Mouse (Mus musculus) T-cell, adult 2 months (primary cell): ENCODE results near the gene Acot12.

Experiments used
- DNase-seq: peaks from one replicate; pipeline ENCODE4 v3.0.0; 2022; ENCODE audit warnings: low spot score

The Acot12 gene

GRCm38 (mm10) chr13:91741280-91742047 lies at the start of gene Acot12:
Acot12 (plus strand) TSS chr13:91741512.
- DNase-seq = no peak

GRCm38 (mm10) chr13:91693615-91694014 lies 47.7 kb upstream of the Acot12 start:
- no peak for DNase-seq

GRCm38 (mm10) chr13:91695406-91695805 lies 45.9 kb upstream of the Acot12 start:
- no peak for DNase-seq

GRCm38 (mm10) chr13:91696109-91696645 lies 45.1 kb upstream of the Acot12 start:
- no peak for DNase-seq

- DNase-seq = peak; percentile 42
Measured at GRCm38 (mm10) chr13:91697011-91697410, 44.3 kb upstream of the Acot12 start.

- DNase-seq = peak; percentile 9
Measured at GRCm38 (mm10) chr13:91702337-91702736, 39.0 kb upstream of the Acot12 start.

- no peak for DNase-seq
Measured at GRCm38 (mm10) chr13:91719487-91719886, 21.8 kb upstream of the Acot12 start.

- DNase-seq = no peak
Measured at GRCm38 (mm10) chr13:91723108-91723735, 18.1 kb upstream of the Acot12 start.

- DNase-seq = no peak
Measured at GRCm38 (mm10) chr13:91723736-91724119, 17.6 kb upstream of the Acot12 start.

- no peak for DNase-seq
Measured at GRCm38 (mm10) chr13:91724211-91724610, 17.1 kb upstream of the Acot12 start.

GRCm38 (mm10) chr13:91725130-91725529 lies 16.2 kb upstream of the Acot12 start:
- no peak for DNase-seq

GRCm38 (mm10) chr13:91727899-91728298 lies 13.4 kb upstream of the Acot12 start:
- no peak for DNase-seq

GRCm38 (mm10) chr13:91737191-91737590 lies 4.1 kb upstream of the Acot12 start:
- DNase-seq = no peak

- no peak for DNase-seq
Measured at GRCm38 (mm10) chr13:91740851-91741250, 461 bp upstream of the Acot12 start.

- DNase-seq = no peak
Measured at GRCm38 (mm10) chr13:91743180-91743579, 1.9 kb downstream of the Acot12 start.

- DNase-seq = no peak
Measured at GRCm38 (mm10) chr13:91746470-91746869, 5.2 kb downstream of the Acot12 start.

GRCm38 (mm10) chr13:91748401-91748800 lies 7.1 kb downstream of the Acot12 start:
- DNase-seq = no peak

GRCm38 (mm10) chr13:91749981-91750380 lies 8.7 kb downstream of the Acot12 start:
- DNase-seq = no peak

- no peak for DNase-seq
Measured at GRCm38 (mm10) chr13:91753724-91754123, 12.4 kb downstream of the Acot12 start.

GRCm38 (mm10) chr13:91754762-91755161 lies 13.4 kb downstream of the Acot12 start:
- DNase-seq = no peak

GRCm38 (mm10) chr13:91756230-91756629 lies 14.9 kb downstream of the Acot12 start:
- DNase-seq = no peak

GRCm38 (mm10) chr13:91758316-91759048 lies 17.2 kb downstream of the Acot12 start:
- DNase-seq = no peak

GRCm38 (mm10) chr13:91759791-91760190 lies 18.5 kb downstream of the Acot12 start:
- DNase-seq = no peak
